Mouse (Mus musculus) kidney, embryonic 16.5 days (tissue): ENCODE results near the gene Hibch. TPM values are rescaled to one million over a fixed set of nuclear protein-coding genes. Genes with fewer than 3 reads are reported as not detected.
"Not testable (repeated sequence)": the region's sequence is repeated elsewhere in the genome, so short reads cannot be mapped to it uniquely, and the experiment has no call there.

ENCODE experiments used
- ATAC-seq: fragments of 200-750 bp; cut with Nextera tagmentation; 2 replicates; pipeline ENCODE4 v1.8.0; 2017; ENCODE audit warnings: moderate TSS enrichment; ENCODE audit not compliant: low FRiP score, low TSS enrichment
- H3K27ac ChIP-seq: fragments of 300-500 bp; sonication (generic); 2 replicates; pipeline ENCODE4 v1.5.1; 2014; ENCODE audit warnings: low read length
- H3K27me3 ChIP-seq: fragments of 300-500 bp; sonication (generic); 2 replicates; pipeline ENCODE4 v1.6.1; 2014; ENCODE audit warnings: low read length, control low read depth, mixed read lengths; ENCODE audit not compliant: insufficient read depth
- H3K36me3 ChIP-seq: fragments of 300-500 bp; sonication (generic); 2 replicates; pipeline ENCODE4 v1.6.1; 2014; ENCODE audit warnings: low read length, control low read depth, mixed read lengths; ENCODE audit not compliant: insufficient read depth
- H3K4me1 ChIP-seq: fragments of 300-500 bp; sonication (generic); 2 replicates; pipeline ENCODE4 v1.6.1; 2014; ENCODE audit warnings: low read length, control low read depth, mixed read lengths; ENCODE audit not compliant: insufficient read depth
- H3K4me2 ChIP-seq: fragments of 300-500 bp; sonication (generic); replicated peaks from 2 replicates; pipeline ENCODE4 v1.6.1; 2014; ENCODE audit warnings: low read depth, low read length
- H3K4me3 ChIP-seq: fragments of 300-500 bp; sonication (generic); 2 replicates; pipeline ENCODE4 v1.5.1; 2014; ENCODE audit warnings: mild to moderate bottlenecking, low read length
- H3K9ac ChIP-seq: fragments of 300-500 bp; sonication (generic); replicated peaks from 2 replicates; pipeline ENCODE4 v1.6.1; 2014; ENCODE audit warnings: low read length
- H3K9me3 ChIP-seq: fragments of 300-500 bp; sonication (generic); 2 replicates; pipeline ENCODE4 v1.6.1; 2016; ENCODE audit warnings: low read length, control low read depth
- WGBS: fragments of 180-500 bp; shearing (Covaris S2); extraction: QIAGEN DNeasy Blood & Tissue Kit; methylation state at CpG from one replicate; pipeline ENCODE4 v1.1.7; 2014; 5-methylcytosine and 5-hydroxymethylcytosine counted together
- polyA plus RNA-seq: library from polyadenylated mRNA; unstranded; fragments of >200 nt; fragmentation: Nextera tagmentation; extraction: Ambion mirVana; gene quantifications from 2 replicates; pipeline ENCODE4 v1.2.1, GENCODE M21; 2015

Gene Hibch
- polyA plus RNA-seq, 1 experiment from 2014 or later, result 27.5 TPM

DNA sequence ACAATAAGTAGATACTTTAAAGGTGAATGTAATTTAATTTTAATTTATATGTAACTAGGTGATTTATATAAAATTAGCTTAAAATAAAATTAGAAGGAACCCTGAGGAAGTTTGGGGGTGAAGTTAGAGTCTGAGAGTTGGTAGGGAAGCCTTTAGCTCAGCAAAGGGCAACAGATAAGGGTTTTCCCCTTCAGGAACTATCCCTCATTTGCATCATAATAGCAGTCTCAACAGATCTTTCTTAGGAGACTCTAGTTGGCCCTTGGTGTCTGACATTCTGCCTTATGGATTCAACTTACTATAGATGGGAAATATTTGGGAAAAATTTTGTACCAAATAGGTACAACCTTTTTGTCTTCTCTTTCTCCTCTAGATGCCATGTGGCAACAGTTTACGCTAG lies 19.5 kb downstream of the Hibch start:
- WGBS, result 97% methylated on average over 1 of the region's 1 CpGs
- Histone ChIP-seq H3K4me1 (no peaks in the 10 kb centered on the region), H3K27me3 (no peaks in the 10 kb centered on the region), H3K27ac (no peak overlapping the region), H3K9ac (no peak overlapping the region), H3K4me2 (no peak overlapping the region), H3K36me3 (peaks cover 8% of the 10 kb centered on the region; the same call in 1 of the 2 replicates), H3K9me3 (no peaks in the 10 kb centered on the region), H3K4me3 (no peak overlapping the region)
- ATAC-seq, result no peak

GRCm38 (mm10) chr1:52866007-52866406 lies 21.3 kb downstream of the Hibch start:
- no peaks in the 10 kb centered on the region for H3K27me3 ChIP-seq

GRCm38 (mm10) chr1:52867876-52868275 lies 23.1 kb downstream of the Hibch start:
- Histone ChIP-seq H3K9me3 (no peaks in the 10 kb centered on the region), H3K27me3 (no peaks in the 10 kb centered on the region), H3K9ac (no peak overlapping the region), H3K4me3 (no peak overlapping the region), H3K27ac (no peak overlapping the region), H3K36me3 (no peaks in the 10 kb centered on the region), H3K4me1 (no peaks in the 10 kb centered on the region), H3K4me2 (no peak overlapping the region)
- ATAC-seq, result no peak
- WGBS, result 94% methylated on average over 1 of the region's 1 CpGs

More at GRCm38 (mm10) chr1:52866007-52866406, 21.3 kb downstream of the Hibch start:
- no peak overlapping the region for H3K9ac ChIP-seq
- no peaks in the 10 kb centered on the region for H3K9me3 ChIP-seq
- H3K4me3 ChIP-seq, result no peak overlapping the region
- no peak for ATAC-seq
- H3K4me1 ChIP-seq, result no peaks in the 10 kb centered on the region
- no peak overlapping the region for H3K27ac ChIP-seq
- WGBS, result 97% methylated on average over 3 of the region's 3 CpGs
- peaks cover under 1% of the 10 kb centered on the region; the same call in 1 of the 2 replicates for H3K36me3 ChIP-seq
- no peak overlapping the region for H3K4me2 ChIP-seq

DNA sequence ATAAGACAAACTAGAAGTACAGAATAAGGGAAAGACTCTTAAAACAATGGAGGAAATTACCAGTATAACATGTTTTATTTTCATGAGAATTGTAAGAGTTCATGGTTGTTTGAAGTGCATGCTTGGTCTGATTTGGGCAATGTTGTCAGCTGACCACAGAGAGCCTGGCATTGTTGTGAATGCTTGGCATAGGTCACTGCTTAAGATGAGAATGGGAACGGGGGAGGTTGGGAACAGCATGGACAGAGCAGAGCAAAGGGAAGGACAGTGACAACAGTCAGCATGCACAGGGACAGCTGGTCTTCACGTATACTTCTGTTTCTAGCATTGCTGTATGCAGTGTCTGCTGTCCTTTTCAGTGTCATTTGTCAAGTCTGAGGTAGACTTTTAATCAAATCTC lies 39.5 kb downstream of the Hibch start:
- H3K27ac ChIP-seq, result no peak overlapping the region
- 67% methylated on average over 2 of the region's 2 CpGs for WGBS
- no peaks in the 10 kb centered on the region for H3K9me3 ChIP-seq
- no peak overlapping the region for H3K4me3 ChIP-seq
- H3K4me2 ChIP-seq, result no peak overlapping the region
- no peaks in the 10 kb centered on the region for H3K27me3 ChIP-seq
- peaks cover 5% of the 10 kb centered on the region; the same call in 1 of the 2 replicates for H3K36me3 ChIP-seq
- no peaks in the 10 kb centered on the region for H3K4me1 ChIP-seq
- no peak overlapping the region for H3K9ac ChIP-seq
- ATAC-seq, result no peak

DNA sequence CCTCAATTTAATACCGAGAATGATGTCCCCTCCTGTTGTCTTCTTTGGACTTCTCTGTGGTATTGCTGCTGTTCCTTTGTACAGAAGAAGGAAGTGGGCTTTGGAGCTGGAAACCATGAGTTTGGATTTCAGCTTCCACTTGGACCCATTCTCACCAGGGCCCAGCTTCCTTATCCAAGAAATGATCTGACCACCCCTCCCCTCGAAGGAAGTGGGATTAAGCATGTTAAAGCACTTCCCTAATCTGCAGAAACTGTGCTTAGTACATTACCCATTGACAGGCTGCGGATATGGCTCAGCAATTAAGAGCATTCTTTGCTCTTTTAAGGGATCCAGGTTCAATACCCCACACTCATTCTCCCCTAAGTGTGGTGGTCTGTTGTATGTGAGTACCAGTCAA lies 65.1 kb downstream of the Hibch start:
- Histone ChIP-seq H3K27ac (no peak overlapping the region), H3K36me3 (0 out of 2 replicates have a peak, but pooled peaks cover 4% of the 10 kb centered on the region), H3K27me3 (no peaks in the 10 kb centered on the region), H3K4me3 (no peak overlapping the region), H3K4me1 (no peaks in the 10 kb centered on the region), H3K9ac (no peak overlapping the region), H3K4me2 (no peak overlapping the region), H3K9me3 (no peaks in the 10 kb centered on the region)
- ATAC-seq, result no peak
- WGBS, result 86% methylated on average over 3 of the region's 3 CpGs

- 76% methylated on average over 2 of the region's 2 CpGs for WGBS
- Histone ChIP-seq H3K4me3 (no peak overlapping the region), H3K4me2 (no peak overlapping the region), H3K27ac (no peak overlapping the region), H3K4me1 (no peaks in the 10 kb centered on the region), H3K36me3 (no peaks in the 10 kb centered on the region), H3K9ac (no peak overlapping the region), H3K27me3 (no peaks in the 10 kb centered on the region), H3K9me3 (no peaks in the 10 kb centered on the region)
- no peak for ATAC-seq
Observed at GRCm38 (mm10) chr1:52916655-52917054, 71.9 kb downstream of the Hibch start.

DNA sequence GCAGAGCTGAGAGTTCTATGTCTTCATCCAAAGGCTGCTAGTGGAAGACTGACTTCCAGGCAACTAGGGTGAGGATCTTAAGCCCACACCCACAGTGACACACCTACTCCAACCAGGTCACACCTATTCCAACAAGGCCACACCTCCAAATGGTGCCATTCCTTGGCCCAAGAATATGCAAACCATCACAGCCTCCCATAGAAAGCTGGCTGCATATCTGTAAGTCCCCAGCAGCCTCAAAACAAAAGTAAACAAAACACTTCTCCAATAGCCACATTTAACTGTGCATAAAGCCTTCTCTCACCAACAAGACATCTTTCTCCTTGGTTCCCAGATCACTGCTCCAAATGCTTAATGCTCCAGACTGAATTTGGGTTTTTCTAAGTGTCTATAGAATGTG lies 74.2 kb downstream of the Hibch start:
- H3K9me3 ChIP-seq, H3K4me2 ChIP-seq, H3K4me3 ChIP-seq, ATAC-seq, H3K9ac ChIP-seq, H3K4me1 ChIP-seq, H3K27ac ChIP-seq, H3K36me3 ChIP-seq, H3K27me3 ChIP-seq: not testable (repeated sequence)

GRCm38 (mm10) chr1:52924482-52924881 lies 79.8 kb downstream of the Hibch start:
- not testable (repeated sequence) for H3K4me1 ChIP-seq, H3K36me3 ChIP-seq, H3K4me3 ChIP-seq, ATAC-seq, H3K9me3 ChIP-seq, H3K27ac ChIP-seq, H3K27me3 ChIP-seq, H3K4me2 ChIP-seq, H3K9ac ChIP-seq
- WGBS, result no CpG with 5 or more reads among the region's 1 CpGs

DNA sequence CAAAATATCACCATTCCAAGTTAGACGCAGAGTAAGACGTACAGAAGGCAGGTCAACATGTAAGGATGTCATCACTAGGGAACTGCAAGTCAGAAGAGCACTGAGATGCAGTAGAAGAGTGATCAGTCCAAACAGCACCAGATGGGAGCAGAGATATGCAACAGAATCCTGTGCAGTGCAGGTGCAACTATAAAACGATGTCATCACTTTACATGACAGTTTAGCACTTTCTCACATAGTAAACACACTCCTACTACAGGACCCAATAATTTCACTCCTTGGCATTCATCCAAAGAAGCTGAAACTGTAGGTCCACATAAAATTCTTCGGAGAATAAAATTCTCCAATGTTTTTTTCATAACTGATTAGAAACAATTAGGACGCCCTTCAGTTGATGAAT lies 89.8 kb downstream of the Hibch start:
- WGBS, result 67% methylated on average over 5 of the region's 5 CpGs
- ATAC-seq, result no peak
- no peak overlapping the region for H3K9ac ChIP-seq

GRCm38 (mm10) chr1:52939021-52939420 lies 94.3 kb downstream of the Hibch start:
- WGBS, result 94% methylated on average over 1 of the region's 1 CpGs

More for the DNA sequence above, 89.8 kb downstream of the Hibch start:
- no peak overlapping the region for H3K4me3 ChIP-seq
- H3K4me2 ChIP-seq, result no peak overlapping the region
- no peaks in the 10 kb centered on the region for H3K27me3 ChIP-seq
- peaks cover 8% of the 10 kb centered on the region for H3K9me3 ChIP-seq
- H3K4me1 ChIP-seq, result no peaks in the 10 kb centered on the region
- no peak overlapping the region for H3K27ac ChIP-seq
- no peaks in the 10 kb centered on the region for H3K36me3 ChIP-seq

More at GRCm38 (mm10) chr1:52939021-52939420, 94.3 kb downstream of the Hibch start:
- Histone ChIP-seq H3K27ac (no peak overlapping the region), H3K4me2 (no peak overlapping the region), H3K27me3 (no peaks in the 10 kb centered on the region), H3K4me1 (no peaks in the 10 kb centered on the region), H3K36me3 (no peaks in the 10 kb centered on the region), H3K4me3 (no peak overlapping the region), H3K9ac (no peak overlapping the region), H3K9me3 (peaks cover 8% of the 10 kb centered on the region)
- ATAC-seq, result no peak
